Mouse (Mus musculus) G1E (cell line): ENCODE results near the gene Utp3.

Experiments
- CTCF ChIP-seq: IDR thresholded peaks from 2 replicates; pipeline ENCODE4 v1.5.1; 2012; ENCODE audit warnings: low read depth, low read length, inconsistent platforms, mixed read lengths
- GATA1 ChIP-seq: IDR thresholded peaks from 2 replicates; pipeline ENCODE4 v1.6.1; 2012; ENCODE audit warnings: borderline replicate concordance, low read length, inconsistent platforms, mixed read lengths
- POLR2AphosphoS5 ChIP-seq: IDR thresholded peaks from 2 replicates; pipeline ENCODE4 v1.6.1; 2012; ENCODE audit warnings: low read depth, low read length, inconsistent platforms; ENCODE audit not compliant: insufficient replicate concordance
- TAL1 ChIP-seq: conservative IDR thresholded peaks from 2 replicates; pipeline ENCODE4 v1.6.1; 2012; ENCODE audit warnings: low read depth, low read length, inconsistent platforms, mixed read lengths

GRCm38 (mm10) chr5:88562863-88563780 lies 8.9 kb downstream of the Utp3 start:
- TF ChIP-seq POLR2AphosphoS5 (no peak), CTCF (no peak), GATA1 (no peak), TAL1 (no peak)
